In genomic region chr3:94412530-94412929, GRCm38 (mm10) we compare ENCODE assay signal across 9 mouse cellular contexts. TPM values are rescaled to one million over a fixed set of nuclear protein-coding genes. Genes with fewer than 3 reads are reported as not detected.
A peak's percentile ranks its signal among the peaks of the same experiment; 100 is the strongest.
DNase-seq lines count a peak whose midpoint lies in the region; ATAC-seq lines count a peak whose summit lies in the region.
"Had no signal": no experiment of that assay in that cellular context is flagged by ENCODE, and none has a peak within 500 bp of the region (broad histone marks: within the 10 kb centered on the region; RNA-seq: fewer than 3 reads in every experiment).

No protein-coding gene starts in this region.

- H3K4me1 ChIP-seq in heart, embryonic 13.5 days: peaks cover 9% of the 10 kb centered on the region
- H3K4me1 ChIP-seq in liver, embryonic 15.5 days (replicated peaks): peaks cover 16% of the 10 kb centered on the region

- H3K27me3 ChIP-seq in heart, embryonic 13.5 days (replicated peaks): peaks cover 18% of the 10 kb centered on the region; the same call in 1 of the 2 replicates
- peaks cover 14% of the 10 kb centered on the region; the same call in 1 of the 2 replicates for H3K27me3 ChIP-seq in liver, embryonic 15.5 days

- peak overlapping the region; percentile 68 for H3K9ac ChIP-seq in heart, embryonic 13.5 days
- H3K9ac ChIP-seq in liver, embryonic 15.5 days: peak overlapping the region; percentile 47

- WGBS in heart, embryonic 13.5 days: 8% methylated on average over 25 of the region's 25 CpGs
- WGBS in liver, embryonic 15.5 days (ENCODE audit: insufficient replicate concordance): 7% methylated on average over 25 of the region's 25 CpGs

- no peak overlapping the region for H3K27ac ChIP-seq in heart, embryonic 13.5 days (replicated peaks)
- H3K27ac ChIP-seq in liver, embryonic 15.5 days (replicated peaks): 0 out of 2 replicates have a peak overlapping the region, but pooled peaks have one; percentile 16

- H3K4me2 ChIP-seq in heart, embryonic 13.5 days: peak overlapping the region; percentile 94
- H3K4me2 ChIP-seq in liver, embryonic 15.5 days: peak overlapping the region; percentile 88

- no peak for ATAC-seq in heart, embryonic 13.5 days (ENCODE audit: extremely low read depth, insufficient number of reproducible peaks, low FRiP score, low TSS enrichment)
- peak; percentile 2 for ATAC-seq in activated CD4-positive, CD25-positive, alpha-beta regulatory T cell, adult 4 months
- peak; percentile 39 for ATAC-seq in granulocyte monocyte progenitor cell, adult 5-6 weeks (replicated peaks; ENCODE audit: poor library complexity, severe bottlenecking)
- ATAC-seq in liver, embryonic 15.5 days (ENCODE audit: insufficient read depth): peak; percentile 40

- H3K4me3 ChIP-seq in heart, embryonic 13.5 days: peak overlapping the region; percentile 62
- H3K4me3 ChIP-seq in liver, embryonic 15.5 days (replicated peaks): peak overlapping the region; percentile 61

- no peak for DNase-seq in heart, adult 9 months (ENCODE audit: low spot score in 2 of 2)
- DNase-seq in urinary bladder, postnatal 14 days (ENCODE audit: low spot score): no peak
- DNase-seq in right cerebral cortex, postnatal 4 days: no peak
- DNase-seq in right cerebral cortex, postnatal 10 days (ENCODE audit: low spot score in 2 of 2): no peak

- H3K36me3 ChIP-seq in heart, embryonic 13.5 days: no peaks in the 10 kb centered on the region
- H3K36me3 ChIP-seq in liver, embryonic 15.5 days (replicated peaks): no peaks in the 10 kb centered on the region

- no peaks in the 10 kb centered on the region for H3K9me3 ChIP-seq in heart, embryonic 13.5 days
- no peaks in the 10 kb centered on the region for H3K9me3 ChIP-seq in liver, embryonic 15.5 days (replicated peaks)

RNA-seq across cellular contexts. Expression of gene Tdrkh, which starts 0.5 kb away (rescaled TPM):
- polyA plus RNA-seq in heart, embryonic 13.5 days (2015; fragmentation: Nextera tagmentation; extraction: Ambion mirVana): 8.6 and 8.8 TPM in 2 replicates
- 1 to 10 TPM; 4.9 to 6.1 TPM for polyA plus RNA-seq in activated CD4-positive, CD25-positive, alpha-beta regulatory T cell, adult 4 months (2017; shearing (Covaris generic))
- total RNA-seq in granulocyte monocyte progenitor cell, adult 5-6 weeks (2014; fragmentation: Nextera tagmentation): 4.5 TPM in 2 replicates
- 5.7 and 6.1 TPM in 2 replicates for total RNA-seq in granulocyte monocyte progenitor cell, adult 5-6 weeks (2017)
- polyA plus RNA-seq in liver, embryonic 15.5 days (2015; fragmentation: Nextera tagmentation; extraction: Ambion mirVana): 8.7 and 9.9 TPM in 2 replicates

RNA-seq across cellular contexts. Expression of gene Lingo4, which starts 14.2 kb away (rescaled TPM):
- 0.08 TPM in 2 replicates for polyA plus RNA-seq in heart, embryonic 13.5 days (2015; fragmentation: Nextera tagmentation; extraction: Ambion mirVana)
- polyA plus RNA-seq in activated CD4-positive, CD25-positive, alpha-beta regulatory T cell, adult 4 months (2017; shearing (Covaris generic)): 1 to 10 TPM in 1 of 2 experiments, under 1 TPM in 1; 0.29 to 1.4 TPM
- total RNA-seq in granulocyte monocyte progenitor cell, adult 5-6 weeks (2014; fragmentation: Nextera tagmentation): not detected in 2 replicates
- not detected in 2 replicates for total RNA-seq in granulocyte monocyte progenitor cell, adult 5-6 weeks (2017)
- 0.02 TPM in 1 of 2 replicates, not detected in the other for polyA plus RNA-seq in liver, embryonic 15.5 days (2015; fragmentation: Nextera tagmentation; extraction: Ambion mirVana)

RNA-seq across cellular contexts. Expression of gene Mrpl9, which starts 30.6 kb away (rescaled TPM):
- 59.8 and 62.9 TPM in 2 replicates for polyA plus RNA-seq in heart, embryonic 13.5 days (2015; fragmentation: Nextera tagmentation; extraction: Ambion mirVana)
- 10 to 100 TPM; 52.3 to 63.6 TPM for polyA plus RNA-seq in activated CD4-positive, CD25-positive, alpha-beta regulatory T cell, adult 4 months (2017; shearing (Covaris generic))
- 32.5 and 49.1 TPM in 2 replicates for total RNA-seq in granulocyte monocyte progenitor cell, adult 5-6 weeks (2014; fragmentation: Nextera tagmentation)
- 56.3 and 60.6 TPM in 2 replicates for total RNA-seq in granulocyte monocyte progenitor cell, adult 5-6 weeks (2017)
- polyA plus RNA-seq in liver, embryonic 15.5 days (2015; fragmentation: Nextera tagmentation; extraction: Ambion mirVana): 33.0 and 35.5 TPM in 2 replicates

RNA-seq across cellular contexts. Expression of gene Oaz3, which starts 31.2 kb away (rescaled TPM):
- 0.27 and 0.38 TPM in 2 replicates for polyA plus RNA-seq in heart, embryonic 13.5 days (2015; fragmentation: Nextera tagmentation; extraction: Ambion mirVana)
- under 1 TPM in 1 of 2 experiments, not detected in 1; 0.74 TPM for polyA plus RNA-seq in activated CD4-positive, CD25-positive, alpha-beta regulatory T cell, adult 4 months (2017; shearing (Covaris generic))
- total RNA-seq in granulocyte monocyte progenitor cell, adult 5-6 weeks (2014; fragmentation: Nextera tagmentation): not detected in 2 replicates
- 6.9 TPM in 1 of 2 replicates, not detected in the other for total RNA-seq in granulocyte monocyte progenitor cell, adult 5-6 weeks (2017)
- 0.17 and 0.44 TPM in 2 replicates for polyA plus RNA-seq in liver, embryonic 15.5 days (2015; fragmentation: Nextera tagmentation; extraction: Ambion mirVana)
- total RNA-seq: left cerebral cortex, postnatal 10 days had no signal

RNA-seq across cellular contexts. Expression of gene Rorc, which starts 39.9 kb away (rescaled TPM):
- 3.3 and 3.6 TPM in 2 replicates for polyA plus RNA-seq in heart, embryonic 13.5 days (2015; fragmentation: Nextera tagmentation; extraction: Ambion mirVana)
- polyA plus RNA-seq in activated CD4-positive, CD25-positive, alpha-beta regulatory T cell, adult 4 months (2017; shearing (Covaris generic)): 1 to 10 TPM; 6.5 to 7.4 TPM
- total RNA-seq in granulocyte monocyte progenitor cell, adult 5-6 weeks (2014; fragmentation: Nextera tagmentation): not detected in 2 replicates
- 0.13 TPM in 1 of 2 replicates, not detected in the other for total RNA-seq in granulocyte monocyte progenitor cell, adult 5-6 weeks (2017)
- 1.1 and 1.4 TPM in 2 replicates for polyA plus RNA-seq in liver, embryonic 15.5 days (2015; fragmentation: Nextera tagmentation; extraction: Ambion mirVana)
